Mouse (Mus musculus) E14TG2a.4 (cell line): ENCODE measurements around the gene Mrpl40.

ENCODE experiments used
- CTCF ChIP-seq: conservative IDR thresholded peaks from 2 replicates; pipeline ENCODE4 v1.5.1; 2014; ENCODE audit warnings: low read length
- NANOG ChIP-seq: IDR thresholded peaks from 2 replicates; pipeline ENCODE4 v1.6.1; 2014; ENCODE audit warnings: borderline replicate concordance, low read length, mixed read lengths

GRCm38 (mm10) chr16:18916064-18916463, 39.4 kb upstream of the Mrpl40 start:
- no peak for TF ChIP-seq CTCF
- no peak for TF ChIP-seq NANOG
